Mouse (Mus musculus): ENCODE results near the gene Krt28. TPM values are rescaled to one million over a fixed set of nuclear protein-coding genes. Genes with fewer than 3 reads are reported as not detected.

Gene Krt28
- not detected in 2 replicates for polyA plus RNA-seq (2015; fragmentation: Nextera tagmentation; extraction: Ambion mirVana)

- Histone ChIP-seq H3K4me1 (replicated peaks) (no peaks in the 10 kb centered on the region), H3K27ac (no peak within 1 kb of the TSS), H3K4me3 (no peak within 1 kb of the TSS), H3K4me2 (no peak within 1 kb of the TSS), H3K27me3 (peaks cover 18% of the 10 kb centered on the region; the same call in 1 of the 2 replicates), H3K9ac (no peak within 1 kb of the TSS), H3K36me3 (no peaks in the 10 kb centered on the region), H3K9me3 (replicated peaks) (no peaks in the 10 kb centered on the region)
- WGBS: 77% methylated on average over 13 of the region's 13 CpGs
- ATAC-seq (replicated peaks; ENCODE audit: insufficient number of reproducible peaks, insufficient read depth, low FRiP score, low read depth): no peak
Observed at GRCm38 (mm10) chr11:99374803-99375202, at the start of gene Krt28. Krt28 (minus strand) TSS chr11:99374903.

GRCm38 (mm10) chr11:99422159-99422558 lies 47.5 kb upstream of the Krt28 start, which contains the start of gene Krt12:
Krt12 (minus strand) TSS chr11:99422259.
- WGBS: 71% methylated on average over 10 of the region's 10 CpGs
- no peaks in the 10 kb centered on the region for H3K36me3 ChIP-seq
- no peak within 1 kb of the TSS for H3K4me2 ChIP-seq
- H3K9ac ChIP-seq: no peak within 1 kb of the TSS
- H3K4me3 ChIP-seq: no peak within 1 kb of the TSS
- H3K9me3 ChIP-seq (replicated peaks): no peaks in the 10 kb centered on the region
- peaks cover 4% of the 10 kb centered on the region for H3K27me3 ChIP-seq
- no peaks in the 10 kb centered on the region for H3K4me1 ChIP-seq (replicated peaks)
- ATAC-seq (replicated peaks; ENCODE audit: insufficient number of reproducible peaks, insufficient read depth, low FRiP score, low read depth): no peak
- H3K27ac ChIP-seq: no peak within 1 kb of the TSS

- Histone ChIP-seq H3K9me3 (replicated peaks) (no peaks in the 10 kb centered on the region), H3K9ac (no peak overlapping the region), H3K36me3 (no peaks in the 10 kb centered on the region), H3K27me3 (peaks cover 9% of the 10 kb centered on the region), H3K4me3 (no peak overlapping the region), H3K4me2 (no peak overlapping the region), H3K4me1 (replicated peaks) (no peaks in the 10 kb centered on the region), H3K27ac (no peak overlapping the region)
- ATAC-seq (replicated peaks; ENCODE audit: insufficient number of reproducible peaks, insufficient read depth, low FRiP score, low read depth): no peak
- 33% methylated on average over 10 of the region's 10 CpGs for WGBS
Observed at GRCm38 (mm10) chr11:99420586-99420985, 45.9 kb upstream of the Krt28 start.

GRCm38 (mm10) chr11:99417819-99418218 lies 43.1 kb upstream of the Krt28 start:
- no peak overlapping the region for H3K9ac ChIP-seq
- no peak overlapping the region for H3K27ac ChIP-seq
- peaks cover 9% of the 10 kb centered on the region for H3K27me3 ChIP-seq
- H3K4me3 ChIP-seq: no peak overlapping the region
- H3K36me3 ChIP-seq: no peaks in the 10 kb centered on the region
- no peak overlapping the region for H3K4me2 ChIP-seq
- no peaks in the 10 kb centered on the region for H3K4me1 ChIP-seq (replicated peaks)
- ATAC-seq (replicated peaks; ENCODE audit: insufficient number of reproducible peaks, insufficient read depth, low FRiP score, low read depth): no peak
- H3K9me3 ChIP-seq (replicated peaks): no peaks in the 10 kb centered on the region
- 67% methylated on average over 16 of the region's 16 CpGs for WGBS

GRCm38 (mm10) chr11:99416902-99417301 lies 42.2 kb upstream of the Krt28 start:
- 80% methylated on average over 13 of the region's 13 CpGs for WGBS
- H3K9me3 ChIP-seq (replicated peaks): no peaks in the 10 kb centered on the region
- ATAC-seq (replicated peaks; ENCODE audit: insufficient number of reproducible peaks, insufficient read depth, low FRiP score, low read depth): no peak

GRCm38 (mm10) chr11:99414463-99415147 lies 39.9 kb upstream of the Krt28 start:
- H3K4me3 ChIP-seq: no peak overlapping the region
- no peak overlapping the region for H3K4me2 ChIP-seq
- H3K9ac ChIP-seq: no peak overlapping the region
- 83% methylated on average over 13 of the region's 13 CpGs for WGBS
- peaks cover 5% of the 10 kb centered on the region for H3K27me3 ChIP-seq
- no peak overlapping the region for H3K27ac ChIP-seq
- no peaks in the 10 kb centered on the region for H3K4me1 ChIP-seq (replicated peaks)
- H3K36me3 ChIP-seq: no peaks in the 10 kb centered on the region
- no peak for ATAC-seq (replicated peaks; ENCODE audit: insufficient number of reproducible peaks, insufficient read depth, low FRiP score, low read depth)
- H3K9me3 ChIP-seq (replicated peaks): no peaks in the 10 kb centered on the region

More at GRCm38 (mm10) chr11:99416902-99417301, 42.2 kb upstream of the Krt28 start:
- Histone ChIP-seq H3K9ac (no peak overlapping the region), H3K4me1 (replicated peaks) (no peaks in the 10 kb centered on the region), H3K27me3 (peaks cover 7% of the 10 kb centered on the region), H3K4me2 (no peak overlapping the region), H3K36me3 (no peaks in the 10 kb centered on the region), H3K27ac (no peak overlapping the region), H3K4me3 (no peak overlapping the region)

GRCm38 (mm10) chr11:99413247-99413646 lies 38.5 kb upstream of the Krt28 start:
- no peak overlapping the region for H3K9ac ChIP-seq
- no peak overlapping the region for H3K27ac ChIP-seq
- no peaks in the 10 kb centered on the region for H3K4me1 ChIP-seq (replicated peaks)
- no peak overlapping the region for H3K4me3 ChIP-seq
- no peaks in the 10 kb centered on the region for H3K36me3 ChIP-seq
- 23% methylated on average over 6 of the region's 6 CpGs for WGBS
- no peaks in the 10 kb centered on the region for H3K9me3 ChIP-seq (replicated peaks)
- H3K27me3 ChIP-seq: peaks cover 10% of the 10 kb centered on the region
- no peak overlapping the region for H3K4me2 ChIP-seq
- no peak for ATAC-seq (replicated peaks; ENCODE audit: insufficient number of reproducible peaks, insufficient read depth, low FRiP score, low read depth)

GRCm38 (mm10) chr11:99406186-99406585 lies 31.5 kb upstream of the Krt28 start:
- H3K27ac ChIP-seq: no peak overlapping the region
- H3K4me1 ChIP-seq (replicated peaks): no peaks in the 10 kb centered on the region
- no peak overlapping the region for H3K4me3 ChIP-seq
- no peaks in the 10 kb centered on the region for H3K36me3 ChIP-seq
- no peak overlapping the region for H3K9ac ChIP-seq
- H3K4me2 ChIP-seq: no peak overlapping the region
- 63% methylated on average over 10 of the region's 10 CpGs for WGBS
- H3K27me3 ChIP-seq: peaks cover 17% of the 10 kb centered on the region
- no peaks in the 10 kb centered on the region for H3K9me3 ChIP-seq (replicated peaks)
- no peak for ATAC-seq (replicated peaks; ENCODE audit: insufficient number of reproducible peaks, insufficient read depth, low FRiP score, low read depth)

- H3K4me1 ChIP-seq (replicated peaks): no peaks in the 10 kb centered on the region
Observed at GRCm38 (mm10) chr11:99399956-99400549, 25.4 kb upstream of the Krt28 start.

GRCm38 (mm10) chr11:99398832-99399231 lies 24.1 kb upstream of the Krt28 start:
- Histone ChIP-seq H3K9ac (no peak overlapping the region), H3K27ac (no peak overlapping the region), H3K36me3 (no peaks in the 10 kb centered on the region), H3K4me3 (no peak overlapping the region), H3K4me1 (replicated peaks) (no peaks in the 10 kb centered on the region), H3K4me2 (no peak overlapping the region), H3K9me3 (replicated peaks) (no peaks in the 10 kb centered on the region), H3K27me3 (peaks cover 36% of the 10 kb centered on the region)
- ATAC-seq (replicated peaks; ENCODE audit: insufficient number of reproducible peaks, insufficient read depth, low FRiP score, low read depth): no peak
- WGBS: 63% methylated on average over 8 of the region's 8 CpGs

More at GRCm38 (mm10) chr11:99399956-99400549, 25.4 kb upstream of the Krt28 start:
- Histone ChIP-seq H3K27me3 (peaks cover 34% of the 10 kb centered on the region), H3K4me3 (no peak overlapping the region), H3K36me3 (no peaks in the 10 kb centered on the region), H3K27ac (no peak overlapping the region), H3K4me2 (no peak overlapping the region), H3K9me3 (replicated peaks) (no peaks in the 10 kb centered on the region), H3K9ac (no peak overlapping the region)
- ATAC-seq (replicated peaks; ENCODE audit: insufficient number of reproducible peaks, insufficient read depth, low FRiP score, low read depth): no peak
- WGBS: 71% methylated on average over 13 of the region's 13 CpGs

GRCm38 (mm10) chr11:99398084-99398483 lies 23.4 kb upstream of the Krt28 start:
- Histone ChIP-seq H3K9me3 (replicated peaks) (no peaks in the 10 kb centered on the region), H3K4me1 (replicated peaks) (no peaks in the 10 kb centered on the region), H3K36me3 (no peaks in the 10 kb centered on the region), H3K9ac (no peak overlapping the region), H3K4me3 (no peak overlapping the region), H3K27me3 (peaks cover 37% of the 10 kb centered on the region), H3K4me2 (no peak overlapping the region), H3K27ac (no peak overlapping the region)
- 64% methylated on average over 3 of the region's 3 CpGs for WGBS
- ATAC-seq (replicated peaks; ENCODE audit: insufficient number of reproducible peaks, insufficient read depth, low FRiP score, low read depth): no peak

- Histone ChIP-seq H3K4me3 (no peak overlapping the region), H3K4me2 (no peak overlapping the region), H3K9me3 (replicated peaks) (no peaks in the 10 kb centered on the region), H3K27me3 (peaks cover 31% of the 10 kb centered on the region), H3K9ac (no peak overlapping the region), H3K4me1 (replicated peaks) (no peaks in the 10 kb centered on the region), H3K27ac (no peak overlapping the region), H3K36me3 (no peaks in the 10 kb centered on the region)
- ATAC-seq (replicated peaks; ENCODE audit: insufficient number of reproducible peaks, insufficient read depth, low FRiP score, low read depth): no peak
- WGBS: 78% methylated on average over 2 of the region's 2 CpGs
Observed at GRCm38 (mm10) chr11:99396661-99397060, 22.0 kb upstream of the Krt28 start.

Measured in heart, embryonic 15.5 days (tissue).